Mouse (Mus musculus) inflammation-experienced regulatory T-cells (primary cell): ENCODE results near the gene Mettl18. TPM values are rescaled to one million over a fixed set of nuclear protein-coding genes. Genes with fewer than 3 reads are reported as not detected.

Experiments used
- polyA plus RNA-seq, 2 experiments: library from polyadenylated mRNA; unstranded; fragments of 100-300 nt; shearing (Covaris generic); gene quantifications; one replicate each; pipeline ENCODE4 v1.2.1; 2017

The Mettl18 gene
- polyA plus RNA-seq: 10 to 100 TPM; 23.0 to 34.0 TPM

GRCm38 (mm10) chr1:163994721-163995608 lies at the start of gene Mettl18, which contains the start of gene BC055324:
Gene Mettl18, plus strand, starts transcription at chr1:163994889.
Gene BC055324, minus strand, starts transcription at chr1:163994796.

Other genes starting within 250 kb of the Mettl18 start
- gene Kifap3, start 215.3 kb upstream of the Mettl18 start, polyA plus RNA-seq: 1 to 10 TPM; 2.9 to 5.6 TPM
- 10 to 100 TPM; 35.4 to 45.9 TPM for gene Scyl3, start 65.8 kb upstream of the Mettl18 start, polyA plus RNA-seq
- gene BC055324, start 93 bp upstream of the Mettl18 start, polyA plus RNA-seq: 1 to 10 TPM; 2.0 to 4.4 TPM
- under 1 TPM; 0.30 to 0.92 TPM for gene Sele, start 53.3 kb downstream of the Mettl18 start, polyA plus RNA-seq
- 100 to 1,000 TPM; 502 to 585 TPM for gene Sell, start 67.1 kb downstream of the Mettl18 start, polyA plus RNA-seq
- 1 to 10 TPM; 1.4 to 2.2 TPM for gene Selp, start 120.4 kb downstream of the Mettl18 start, polyA plus RNA-seq
- gene F5, start 156.9 kb downstream of the Mettl18 start, polyA plus RNA-seq: under 1 TPM in 1 of 2 experiments, not detected in 1; 0.16 TPM